11 mouse cellular contexts compared by ENCODE assay signal in genomic region chr8:116945169-116945910, GRCm38 (mm10). TPM values are rescaled to one million over a fixed set of nuclear protein-coding genes. Genes with fewer than 3 reads are reported as not detected.
DNase-seq lines count a peak whose midpoint lies in the region; ATAC-seq and TF ChIP-seq lines count a peak whose summit lies in the region.
"Had no signal": no experiment of that assay in that cellular context is flagged by ENCODE, and none has a peak within 500 bp of the region (broad histone marks: within the 10 kb centered on the region; RNA-seq: fewer than 3 reads in every experiment).

No protein-coding gene starts in this region.

- no peaks in the 10 kb centered on the region for H3K9me3 ChIP-seq in heart, postnatal 0 days (replicated peaks; ENCODE audit: control insufficient read depth, low read length)
- H3K9me3 ChIP-seq in midbrain, embryonic 14.5 days (ENCODE audit: control insufficient read depth, low read length), result no peaks in the 10 kb centered on the region
- no peaks in the 10 kb centered on the region for H3K9me3 ChIP-seq in midbrain, embryonic 10.5 days (replicated peaks)
- H3K9me3 ChIP-seq in neural tube, embryonic 13.5 days, result no peaks in the 10 kb centered on the region
- H3K9me3 ChIP-seq: intestine, embryonic 15.5 days had no signal

- no peak for TF ChIP-seq EP300 in heart, postnatal 0 days (IDR thresholded peaks at IDR 0.05; ENCODE audit: low read depth)

- 56% methylated on average over 9 of the region's 9 CpGs for WGBS in heart, postnatal 0 days
- 89% methylated on average over 9 of the region's 9 CpGs for WGBS in midbrain, embryonic 14.5 days
- 90% methylated on average over 9 of the region's 9 CpGs for WGBS in midbrain, embryonic 10.5 days
- 91% methylated on average over 9 of the region's 9 CpGs for WGBS in neural tube, embryonic 13.5 days

- H3K36me3 ChIP-seq in heart, postnatal 0 days (replicated peaks; ENCODE audit: control insufficient read depth, insufficient read depth, low read length), result no peaks in the 10 kb centered on the region
- 0 out of 2 replicates have a peak, but pooled peaks cover 6% of the 10 kb centered on the region for H3K36me3 ChIP-seq in midbrain, embryonic 14.5 days (ENCODE audit: control insufficient read depth, insufficient read depth, low read length)
- peaks cover 15% of the 10 kb centered on the region for H3K36me3 ChIP-seq in midbrain, embryonic 10.5 days
- H3K36me3 ChIP-seq in neural tube, embryonic 13.5 days, result no peaks in the 10 kb centered on the region
- H3K36me3 ChIP-seq: intestine, embryonic 15.5 days had no signal

- DNase-seq in heart, postnatal 0 days (ENCODE audit: low spot score), result no peak
- DNase-seq in heart, adult 8-10 months (ENCODE audit: low spot score), result no peak
- DNase-seq in midbrain, embryonic 14.5 days, result no peak
- no peak for DNase-seq in midbrain, embryonic 10.5 days (ENCODE audit: low spot score)
- DNase-seq in c-Kit-positive CD71-positive TER-119-positive erythroid progenitor cells, embryonic 14.5 days (ENCODE audit: low spot score), result peak; percentile 64
- no peak for DNase-seq in left cerebral cortex, postnatal 4 days
- DNase-seq: cerebellum, postnatal 36 days; thymus, postnatal 25 days had no signal

- H3K4me1 ChIP-seq in heart, postnatal 0 days (ENCODE audit: control insufficient read depth, insufficient read depth), result peaks cover 31% of the 10 kb centered on the region
- H3K4me1 ChIP-seq in midbrain, embryonic 14.5 days (ENCODE audit: control insufficient read depth, insufficient read depth, low read length), result peaks cover 15% of the 10 kb centered on the region
- H3K4me1 ChIP-seq in midbrain, embryonic 10.5 days, result peaks cover 24% of the 10 kb centered on the region
- H3K4me1 ChIP-seq in neural tube, embryonic 13.5 days (replicated peaks), result peaks cover 26% of the 10 kb centered on the region

- peak overlapping the region; percentile 91 for H3K27ac ChIP-seq in heart, postnatal 0 days (ENCODE audit: low read depth)
- H3K27ac ChIP-seq in midbrain, embryonic 14.5 days (replicated peaks; ENCODE audit: low read depth, low read length), result no peak overlapping the region
- H3K27ac ChIP-seq in midbrain, embryonic 10.5 days (replicated peaks), result no peak overlapping the region
- no peak overlapping the region for H3K27ac ChIP-seq in neural tube, embryonic 13.5 days (replicated peaks)
- H3K27ac ChIP-seq: intestine, embryonic 15.5 days had no signal

- H3K9ac ChIP-seq in heart, postnatal 0 days (replicated peaks; ENCODE audit: low read depth, low read length), result no peak overlapping the region
- H3K9ac ChIP-seq in midbrain, embryonic 14.5 days (replicated peaks; ENCODE audit: low read length), result 0 out of 2 replicates have a peak overlapping the region, but pooled peaks have one; percentile 4
- 0 out of 2 replicates have a peak overlapping the region, but pooled peaks have one; percentile 92 for H3K9ac ChIP-seq in neural tube, embryonic 13.5 days
- H3K9ac ChIP-seq: intestine, embryonic 15.5 days had no signal

- intact Hi-C loops in left cerebral cortex, postnatal 4 days (cut with DNase I), result no loop called here

- H3K4me2 ChIP-seq in heart, postnatal 0 days (ENCODE audit: low read depth, low read length), result peak overlapping the region; percentile 61; the same call in 1 of the 2 replicates
- no peak overlapping the region for H3K4me2 ChIP-seq in midbrain, embryonic 14.5 days (ENCODE audit: low read length)
- 0 out of 2 replicates have a peak overlapping the region, but pooled peaks have one; percentile 96 for H3K4me2 ChIP-seq in neural tube, embryonic 13.5 days

- no peak for ATAC-seq in heart, postnatal 0 days (ENCODE audit: insufficient read depth, low read depth)
- ATAC-seq in midbrain, embryonic 14.5 days (ENCODE audit: low FRiP score, low TSS enrichment), result no peak
- ATAC-seq in neural tube, embryonic 13.5 days (ENCODE audit: low read depth), result no peak
- ATAC-seq in cerebellum, adult (ENCODE audit: insufficient number of reproducible peaks, low FRiP score, low TSS enrichment), result no peak
- ATAC-seq: intestine, embryonic 15.5 days had no signal

- TF ChIP-seq CTCF in heart, postnatal 0 days (IDR thresholded peaks at IDR 0.05; ENCODE audit: low read depth), result no peak

- no peaks in the 10 kb centered on the region for H3K27me3 ChIP-seq in heart, postnatal 0 days (ENCODE audit: control insufficient read depth, insufficient read depth, low read length)
- no peaks in the 10 kb centered on the region for H3K27me3 ChIP-seq in midbrain, embryonic 14.5 days (ENCODE audit: control insufficient read depth, insufficient read depth, low read length)
- no peaks in the 10 kb centered on the region for H3K27me3 ChIP-seq in midbrain, embryonic 10.5 days (ENCODE audit: low read depth, poor library complexity, severe bottlenecking)
- H3K27me3 ChIP-seq in neural tube, embryonic 13.5 days, result no peaks in the 10 kb centered on the region
- H3K27me3 ChIP-seq: intestine, embryonic 15.5 days had no signal

- H3K4me3 ChIP-seq in heart, postnatal 0 days (ENCODE audit: low read depth, low read length), result no peak overlapping the region
- H3K4me3 ChIP-seq in midbrain, embryonic 14.5 days (replicated peaks; ENCODE audit: low read depth, low read length), result no peak overlapping the region
- H3K4me3 ChIP-seq in midbrain, embryonic 10.5 days, result no peak overlapping the region
- H3K4me3 ChIP-seq in neural tube, embryonic 13.5 days, result no peak overlapping the region
- H3K4me3 ChIP-seq: intestine, embryonic 15.5 days had no signal

RNA-seq across cellular contexts. Expression of gene Atmin, which starts 2.1 kb away (rescaled TPM):
- 16.0 and 19.1 TPM in 2 replicates for total RNA-seq in heart, postnatal 0 days (2014; rRNA removed; ENCODE audit: low replicate concordance)
- 6.0 and 7.0 TPM in 2 replicates for polyA plus RNA-seq in heart, postnatal 0 days (2015; fragmentation: Nextera tagmentation; extraction: Ambion mirVana)
- total RNA-seq in heart, adult 8-10 months (2022), result 10 to 100 TPM; 15.9 to 18.0 (median 17.4) TPM
- 21.2 and 26.3 TPM in 2 replicates for polyA plus RNA-seq in midbrain, embryonic 14.5 days (2014; fragmentation: Nextera tagmentation; extraction: Ambion mirVana)
- polyA plus RNA-seq in midbrain, embryonic 10.5 days (2016; fragmentation: Nextera tagmentation; extraction: Ambion mirVana), result 12.6 and 15.3 TPM in 2 replicates
- polyA plus RNA-seq in neural tube, embryonic 13.5 days (2015; fragmentation: Nextera tagmentation; extraction: Ambion mirVana), result 20.6 and 21.4 TPM in 2 replicates
- 10 to 100 TPM; 27.7 to 30.1 TPM for total RNA-seq in left cerebral cortex, postnatal 4 days (2021)

RNA-seq across cellular contexts. Expression of gene Cenpn, which starts 23.8 kb away (rescaled TPM):
- 4.4 and 19.2 TPM in 2 replicates for total RNA-seq in heart, postnatal 0 days (2014; rRNA removed; ENCODE audit: low replicate concordance)
- 9.4 and 10.1 TPM in 2 replicates for polyA plus RNA-seq in heart, postnatal 0 days (2015; fragmentation: Nextera tagmentation; extraction: Ambion mirVana)
- under 1 TPM; 0.56 to 0.75 (median 0.63) TPM for total RNA-seq in heart, adult 8-10 months (2022)
- 7.0 and 11.8 TPM in 2 replicates for polyA plus RNA-seq in midbrain, embryonic 14.5 days (2014; fragmentation: Nextera tagmentation; extraction: Ambion mirVana)
- 61.5 and 71.6 TPM in 2 replicates for polyA plus RNA-seq in midbrain, embryonic 10.5 days (2016; fragmentation: Nextera tagmentation; extraction: Ambion mirVana)
- 10.2 and 12.5 TPM in 2 replicates for polyA plus RNA-seq in neural tube, embryonic 13.5 days (2015; fragmentation: Nextera tagmentation; extraction: Ambion mirVana)
- total RNA-seq in left cerebral cortex, postnatal 4 days (2021), result 1 to 10 TPM; 3.8 to 4.7 TPM

RNA-seq across cellular contexts. Expression of gene Cmc2, which starts 24.1 kb away (rescaled TPM):
- 37.2 and 65.8 TPM in 2 replicates for total RNA-seq in heart, postnatal 0 days (2014; rRNA removed; ENCODE audit: low replicate concordance)
- 139 and 161 TPM in 2 replicates for polyA plus RNA-seq in heart, postnatal 0 days (2015; fragmentation: Nextera tagmentation; extraction: Ambion mirVana)
- total RNA-seq in heart, adult 8-10 months (2022), result 10 to 100 TPM; 65.4 to 79.4 (median 70.2) TPM
- 26.2 and 30.5 TPM in 2 replicates for polyA plus RNA-seq in midbrain, embryonic 14.5 days (2014; fragmentation: Nextera tagmentation; extraction: Ambion mirVana)
- 74.6 and 81.5 TPM in 2 replicates for polyA plus RNA-seq in midbrain, embryonic 10.5 days (2016; fragmentation: Nextera tagmentation; extraction: Ambion mirVana)
- 40.9 and 46.8 TPM in 2 replicates for polyA plus RNA-seq in neural tube, embryonic 13.5 days (2015; fragmentation: Nextera tagmentation; extraction: Ambion mirVana)
- 1 to 10 TPM; 7.7 to 9.8 TPM for total RNA-seq in left cerebral cortex, postnatal 4 days (2021)

RNA-seq across cellular contexts. Expression of gene 1700030J22Rik, which starts 33.4 kb away (rescaled TPM):
- total RNA-seq in heart, postnatal 0 days (2014; rRNA removed; ENCODE audit: low replicate concordance), result 2.7 TPM in 1 of 2 replicates, not detected in the other
- polyA plus RNA-seq in heart, postnatal 0 days (2015; fragmentation: Nextera tagmentation; extraction: Ambion mirVana), result 0.26 and 0.33 TPM in 2 replicates
- total RNA-seq in heart, adult 8-10 months (2022), result under 1 TPM; 0.35 to 0.46 (median 0.39) TPM
- 5.6 and 6.3 TPM in 2 replicates for polyA plus RNA-seq in midbrain, embryonic 14.5 days (2014; fragmentation: Nextera tagmentation; extraction: Ambion mirVana)
- 2.8 and 3.6 TPM in 2 replicates for polyA plus RNA-seq in midbrain, embryonic 10.5 days (2016; fragmentation: Nextera tagmentation; extraction: Ambion mirVana)
- polyA plus RNA-seq in neural tube, embryonic 13.5 days (2015; fragmentation: Nextera tagmentation; extraction: Ambion mirVana), result 4.9 and 6.5 TPM in 2 replicates
- 10 to 100 TPM; 11.9 to 13.3 TPM for total RNA-seq in left cerebral cortex, postnatal 4 days (2021)

RNA-seq across cellular contexts. Expression of gene Gcsh, which starts 48.0 kb away (rescaled TPM):
- total RNA-seq in heart, postnatal 0 days (2014; rRNA removed; ENCODE audit: low replicate concordance), result 24.2 and 29.9 TPM in 2 replicates
- polyA plus RNA-seq in heart, postnatal 0 days (2015; fragmentation: Nextera tagmentation; extraction: Ambion mirVana), result 69.3 and 71.1 TPM in 2 replicates
- total RNA-seq in heart, adult 8-10 months (2022), result 10 to 100 TPM; 57.7 to 67.7 (median 62.0) TPM
- polyA plus RNA-seq in midbrain, embryonic 14.5 days (2014; fragmentation: Nextera tagmentation; extraction: Ambion mirVana), result 82.2 and 87.5 TPM in 2 replicates
- 171 and 194 TPM in 2 replicates for polyA plus RNA-seq in midbrain, embryonic 10.5 days (2016; fragmentation: Nextera tagmentation; extraction: Ambion mirVana)
- 111 and 114 TPM in 2 replicates for polyA plus RNA-seq in neural tube, embryonic 13.5 days (2015; fragmentation: Nextera tagmentation; extraction: Ambion mirVana)
- total RNA-seq in left cerebral cortex, postnatal 4 days (2021), result 10 to 100 TPM; 34.8 to 39.4 TPM
